Mouse (Mus musculus): ENCODE results near the gene Trim8. TPM values are rescaled to one million over a fixed set of nuclear protein-coding genes. Genes with fewer than 3 reads are reported as not detected.

The Trim8 gene
- total RNA-seq (2015; ENCODE audit: low replicate concordance) (4.2 and 9.4 TPM in 2 replicates), total RNA-seq (2017; ENCODE audit: low replicate concordance) (5.5 and 7.7 TPM in 2 replicates)

- no peak for ATAC-seq (replicated peaks; ENCODE audit: low FRiP score, poor library complexity, severe bottlenecking)
Observed at GRCm38 (mm10) chr19:46501401-46502068, at the start of gene Trim8. TSS of gene Trim8 (plus strand) at chr19:46501702.

GRCm38 (mm10) chr19:46452052-46452827, 49.3 kb upstream of the Trim8 start:
- peak; percentile 63; the same call in 1 of the 2 replicates for ATAC-seq (replicated peaks; ENCODE audit: low FRiP score, poor library complexity, severe bottlenecking)

- no peak for ATAC-seq (replicated peaks; ENCODE audit: low FRiP score, poor library complexity, severe bottlenecking)
Observed at GRCm38 (mm10) chr19:46452916-46453315, 48.6 kb upstream of the Trim8 start.

- no peak for ATAC-seq (replicated peaks; ENCODE audit: low FRiP score, poor library complexity, severe bottlenecking)
Observed at GRCm38 (mm10) chr19:46454126-46454880, 47.2 kb upstream of the Trim8 start.

GRCm38 (mm10) chr19:46455032-46455431, 46.5 kb upstream of the Trim8 start:
- peak; percentile 47; the same call in 1 of the 2 replicates for ATAC-seq (replicated peaks; ENCODE audit: low FRiP score, poor library complexity, severe bottlenecking)

- ATAC-seq (replicated peaks; ENCODE audit: low FRiP score, poor library complexity, severe bottlenecking), result no peak
Observed at GRCm38 (mm10) chr19:46455556-46455955, 45.9 kb upstream of the Trim8 start.

- ATAC-seq (replicated peaks; ENCODE audit: low FRiP score, poor library complexity, severe bottlenecking), result no peak
Observed at GRCm38 (mm10) chr19:46456018-46456735, 45.3 kb upstream of the Trim8 start.

- no peak for ATAC-seq (replicated peaks; ENCODE audit: low FRiP score, poor library complexity, severe bottlenecking)
Observed at GRCm38 (mm10) chr19:46457798-46458197, 43.7 kb upstream of the Trim8 start.

GRCm38 (mm10) chr19:46459256-46459655, 42.2 kb upstream of the Trim8 start:
- no peak for ATAC-seq (replicated peaks; ENCODE audit: low FRiP score, poor library complexity, severe bottlenecking)

GRCm38 (mm10) chr19:46459889-46460288, 41.6 kb upstream of the Trim8 start:
- no peak for ATAC-seq (replicated peaks; ENCODE audit: low FRiP score, poor library complexity, severe bottlenecking)

- ATAC-seq (replicated peaks; ENCODE audit: low FRiP score, poor library complexity, severe bottlenecking), result no peak
Observed at GRCm38 (mm10) chr19:46462574-46462973, 38.9 kb upstream of the Trim8 start.

GRCm38 (mm10) chr19:46463446-46463845, 38.1 kb upstream of the Trim8 start:
- no peak for ATAC-seq (replicated peaks; ENCODE audit: low FRiP score, poor library complexity, severe bottlenecking)

GRCm38 (mm10) chr19:46466160-46466559, 35.3 kb upstream of the Trim8 start:
- ATAC-seq (replicated peaks; ENCODE audit: low FRiP score, poor library complexity, severe bottlenecking), result no peak

GRCm38 (mm10) chr19:46467051-46467503, 34.4 kb upstream of the Trim8 start:
- ATAC-seq (replicated peaks; ENCODE audit: low FRiP score, poor library complexity, severe bottlenecking), result no peak

- no peak for ATAC-seq (replicated peaks; ENCODE audit: low FRiP score, poor library complexity, severe bottlenecking)
Observed at GRCm38 (mm10) chr19:46470364-46471240, 30.9 kb upstream of the Trim8 start.

GRCm38 (mm10) chr19:46471324-46472093, 30.0 kb upstream of the Trim8 start:
- no peak for ATAC-seq (replicated peaks; ENCODE audit: low FRiP score, poor library complexity, severe bottlenecking)

- ATAC-seq (replicated peaks; ENCODE audit: low FRiP score, poor library complexity, severe bottlenecking), result no peak
Observed at GRCm38 (mm10) chr19:46477432-46477845, 24.1 kb upstream of the Trim8 start.

GRCm38 (mm10) chr19:46478242-46478641, 23.3 kb upstream of the Trim8 start:
- ATAC-seq (replicated peaks; ENCODE audit: low FRiP score, poor library complexity, severe bottlenecking), result no peak

All from erythroid progenitor cell, adult 5-6 weeks (primary cell).